Mouse (Mus musculus): ENCODE data around the gene Emilin2.

The Emilin2 gene

GRCm38 (mm10) chr17:71265336-71266051 is 46.3 kb downstream of the Emilin2 start:
- CTCF ChIA-PET: no interaction called here

GRCm38 (mm10) chr17:71264739-71265138 is 47.0 kb downstream of the Emilin2 start:
- CTCF ChIA-PET: interaction anchor here (0.6 kb wide), 1 partner anchor 230 kb away, joined by 8 read pairs; no protein-coding TSS in a partner anchor

- CTCF ChIA-PET: no interaction called here
These were observed 48.6 kb downstream of the Emilin2 start for GRCm38 (mm10) chr17:71263136-71263535.

GRCm38 (mm10) chr17:71260658-71261057 is 51.1 kb downstream of the Emilin2 start:
- CTCF ChIA-PET: no interaction called here

- CTCF ChIA-PET: no interaction called here
These were observed 52.1 kb downstream of the Emilin2 start for GRCm38 (mm10) chr17:71259727-71260126.

GRCm38 (mm10) chr17:71256806-71257536 is 54.8 kb downstream of the Emilin2 start:
- CTCF ChIA-PET: no interaction called here

- CTCF ChIA-PET: no interaction called here
These were observed 55.6 kb downstream of the Emilin2 start for GRCm38 (mm10) chr17:71256068-71256615.

- CTCF ChIA-PET: interaction anchor here (0.5 to 0.6 kb wide), 2 partner anchors 63 to 422 kb away, joined by 3 to 4 read pairs; no protein-coding TSS in a partner anchor
These were observed 57.0 kb downstream of the Emilin2 start for GRCm38 (mm10) chr17:71254736-71255135.

- CTCF ChIA-PET: interaction anchor here (0.6 kb wide), 1 partner anchor 423 kb away, joined by 3 read pairs; no protein-coding TSS in a partner anchor
These were observed 57.7 kb downstream of the Emilin2 start for GRCm38 (mm10) chr17:71254106-71254505.

- CTCF ChIA-PET: no interaction called here
These were observed 58.4 kb downstream of the Emilin2 start for GRCm38 (mm10) chr17:71253391-71253790.

GRCm38 (mm10) chr17:71252101-71252500 is 59.7 kb downstream of the Emilin2 start:
- CTCF ChIA-PET: interaction anchor here (0.7 kb wide), 1 partner anchor 15 kb away, joined by 3 read pairs; no protein-coding TSS in a partner anchor

GRCm38 (mm10) chr17:71251601-71252001 is 60.2 kb downstream of the Emilin2 start:
- CTCF ChIA-PET: interaction anchor here (0.7 kb wide), 1 partner anchor 15 kb away, joined by 3 read pairs; no protein-coding TSS in a partner anchor

- CTCF ChIA-PET: no interaction called here
These were observed 60.8 kb downstream of the Emilin2 start for GRCm38 (mm10) chr17:71250819-71251600.

- CTCF ChIA-PET: no interaction called here
These were observed 61.7 kb downstream of the Emilin2 start for GRCm38 (mm10) chr17:71250046-71250445.

- CTCF ChIA-PET: no interaction called here
These were observed 62.8 kb downstream of the Emilin2 start for GRCm38 (mm10) chr17:71248963-71249362.

- CTCF ChIA-PET: no interaction called here
These were observed 65.8 kb downstream of the Emilin2 start for GRCm38 (mm10) chr17:71246022-71246421.

- CTCF ChIA-PET: no interaction called here
These were observed 66.6 kb downstream of the Emilin2 start for GRCm38 (mm10) chr17:71245133-71245532.

- CTCF ChIA-PET: no interaction called here
These were observed 69.1 kb downstream of the Emilin2 start for GRCm38 (mm10) chr17:71242666-71243065.

GRCm38 (mm10) chr17:71240811-71241210 is 71.0 kb downstream of the Emilin2 start:
- CTCF ChIA-PET: no interaction called here

- CTCF ChIA-PET: interaction anchor here (0.6 kb wide), 1 partner anchor 313 kb away, joined by 3 read pairs; no protein-coding TSS in a partner anchor
These were observed 73.3 kb downstream of the Emilin2 start for GRCm38 (mm10) chr17:71238494-71238893.

GRCm38 (mm10) chr17:71235229-71235958 is 76.4 kb downstream of the Emilin2 start:
- CTCF ChIA-PET: no interaction called here

Measured in spleen, embryonic (tissue).